Mouse (Mus musculus): Measurements from ENCODE around the gene Ptpn9. TPM values are rescaled to one million over a fixed set of nuclear protein-coding genes. Genes with fewer than 3 reads are reported as not detected.
"Not testable (repeated sequence)": the region's sequence is repeated elsewhere in the genome, so short reads cannot be mapped to it uniquely, and the experiment has no call there.

Gene Ptpn9
- polyA plus RNA-seq, 1 experiment, result 15.0 TPM

DNA sequence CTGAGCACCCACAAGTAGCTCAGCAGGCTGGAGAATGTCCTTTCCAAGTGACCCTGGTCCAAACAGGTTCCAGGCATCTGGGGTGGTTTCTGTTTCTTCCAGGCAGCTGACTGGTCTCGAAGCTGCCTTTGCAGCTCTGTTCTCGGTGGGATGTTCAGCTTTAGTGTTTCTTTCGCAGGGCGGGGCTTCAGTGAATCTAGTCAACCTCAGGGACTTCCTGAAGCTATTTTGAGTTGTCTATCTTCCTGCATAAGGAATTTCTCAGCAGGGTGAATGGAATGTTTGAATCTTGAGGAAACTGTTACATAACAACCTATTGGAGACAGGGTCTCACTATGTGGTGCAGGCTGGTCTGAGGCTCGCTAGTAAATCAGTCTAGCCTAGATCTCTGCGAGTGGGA is 14.5 kb upstream of the Ptpn9 start:
- peaks cover 6% of the 10 kb centered on the region; the same call in 1 of the 2 replicates for H3K36me3 ChIP-seq (ENCODE audit: control insufficient read depth, insufficient read depth, low read length)
- 96% methylated on average over 6 of the region's 6 CpGs for WGBS
- no peaks in the 10 kb centered on the region for H3K27me3 ChIP-seq (ENCODE audit: control insufficient read depth, insufficient read depth, low read length)
- no peak overlapping the region for H3K27ac ChIP-seq (ENCODE audit: control insufficient read depth, insufficient read depth, low read length)
- no peak for DNase-seq
- peaks cover 2% of the 10 kb centered on the region; the same call in 1 of the 2 replicates for H3K4me1 ChIP-seq (replicated peaks; ENCODE audit: control insufficient read depth, insufficient read depth, low read length)
- TF ChIP-seq POLR2A (IDR thresholded peaks at IDR 0.05; ENCODE audit: control insufficient read depth, extremely low read depth, insufficient read depth, low read length, poor library complexity) (no peak), CTCF (IDR thresholded peaks at IDR 0.05; ENCODE audit: borderline replicate concordance, control insufficient read depth, extremely low read depth, insufficient read depth, low read length, poor library complexity) (no peak)
- H3K4me3 ChIP-seq (ENCODE audit: control insufficient read depth, insufficient read depth, low read length), result no peak overlapping the region

DNA sequence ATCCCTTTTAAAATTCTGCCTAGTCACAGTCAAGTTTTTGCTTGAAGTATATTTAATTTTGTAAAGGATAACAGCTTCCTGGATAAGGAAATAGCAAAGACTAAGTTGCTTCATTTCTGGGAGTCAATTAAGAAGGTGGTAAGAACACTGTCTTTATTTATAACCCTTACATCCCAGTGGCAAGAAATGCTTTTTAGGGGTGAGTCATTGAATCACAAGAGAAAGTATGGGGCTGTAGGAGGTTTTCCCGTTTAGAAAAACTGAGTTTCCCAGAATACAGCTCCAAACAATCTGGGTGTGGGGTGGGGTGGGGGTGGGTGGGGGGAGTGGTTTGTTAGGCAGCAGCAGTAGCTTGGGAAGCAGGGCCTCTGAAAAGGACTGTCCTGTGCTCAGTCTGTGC is 13.2 kb upstream of the Ptpn9 start:
- no peak for DNase-seq
- no peak for TF ChIP-seq POLR2A (IDR thresholded peaks at IDR 0.05; ENCODE audit: control insufficient read depth, extremely low read depth, insufficient read depth, low read length, poor library complexity)
- TF ChIP-seq CTCF (IDR thresholded peaks at IDR 0.05; ENCODE audit: borderline replicate concordance, control insufficient read depth, extremely low read depth, insufficient read depth, low read length, poor library complexity), result no peak
- Histone ChIP-seq H3K27ac (ENCODE audit: control insufficient read depth, insufficient read depth, low read length) (no peak overlapping the region), H3K4me3 (ENCODE audit: control insufficient read depth, insufficient read depth, low read length) (no peak overlapping the region), H3K4me1 (replicated peaks; ENCODE audit: control insufficient read depth, insufficient read depth, low read length) (no peaks in the 10 kb centered on the region), H3K27me3 (ENCODE audit: control insufficient read depth, insufficient read depth, low read length) (no peaks in the 10 kb centered on the region), H3K36me3 (ENCODE audit: control insufficient read depth, insufficient read depth, low read length) (peaks cover 6% of the 10 kb centered on the region; the same call in 1 of the 2 replicates)
- WGBS, result 89% methylated on average over 1 of the region's 1 CpGs

GRCm38 (mm10) chr9:56995198-56996027 is 690 bp downstream of the Ptpn9 start:
- Histone ChIP-seq H3K4me1 (replicated peaks; ENCODE audit: control insufficient read depth, insufficient read depth, low read length) (peaks cover 6% of the 10 kb centered on the region), H3K4me3 (ENCODE audit: control insufficient read depth, insufficient read depth, low read length) (peak overlapping the region; percentile 57), H3K27me3 (ENCODE audit: control insufficient read depth, insufficient read depth, low read length) (no peaks in the 10 kb centered on the region), H3K36me3 (ENCODE audit: control insufficient read depth, insufficient read depth, low read length) (no peaks in the 10 kb centered on the region), H3K27ac (ENCODE audit: control insufficient read depth, insufficient read depth, low read length) (no peak overlapping the region)
- DNase-seq, result peak; percentile 45
- TF ChIP-seq CTCF (IDR thresholded peaks at IDR 0.05; ENCODE audit: borderline replicate concordance, control insufficient read depth, extremely low read depth, insufficient read depth, low read length, poor library complexity) (no peak), POLR2A (IDR thresholded peaks at IDR 0.05; ENCODE audit: control insufficient read depth, extremely low read depth, insufficient read depth, low read length, poor library complexity) (no peak)
- under 1% methylated on average over 76 of the region's 80 CpGs for WGBS

DNA sequence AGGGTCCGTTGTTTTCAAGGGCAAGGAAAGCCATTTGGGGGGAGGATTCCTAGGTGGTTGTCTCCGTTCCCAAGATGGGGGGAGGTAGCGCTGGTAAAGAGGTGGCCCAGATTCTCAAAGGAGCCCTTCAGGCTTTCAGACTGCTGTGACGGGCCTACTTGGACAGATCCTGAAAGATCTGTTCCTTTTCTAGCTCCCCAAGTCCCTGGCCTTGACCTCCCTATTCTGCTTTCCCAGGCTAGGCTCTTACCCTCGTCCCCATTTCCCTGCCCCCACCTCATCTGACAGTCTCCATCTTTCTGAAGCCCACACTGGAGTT is 1.3 kb downstream of the Ptpn9 start:
- Histone ChIP-seq H3K36me3 (ENCODE audit: control insufficient read depth, insufficient read depth, low read length) (no peaks in the 10 kb centered on the region), H3K4me1 (replicated peaks; ENCODE audit: control insufficient read depth, insufficient read depth, low read length) (peaks cover 6% of the 10 kb centered on the region), H3K4me3 (ENCODE audit: control insufficient read depth, insufficient read depth, low read length) (peak overlapping the region; percentile 57), H3K27ac (ENCODE audit: control insufficient read depth, insufficient read depth, low read length) (no peak overlapping the region), H3K27me3 (ENCODE audit: control insufficient read depth, insufficient read depth, low read length) (no peaks in the 10 kb centered on the region)
- no peak for DNase-seq
- WGBS, result 8% methylated on average over 5 of the region's 5 CpGs
- TF ChIP-seq CTCF (IDR thresholded peaks at IDR 0.05; ENCODE audit: borderline replicate concordance, control insufficient read depth, extremely low read depth, insufficient read depth, low read length, poor library complexity) (no peak), POLR2A (IDR thresholded peaks at IDR 0.05; ENCODE audit: control insufficient read depth, extremely low read depth, insufficient read depth, low read length, poor library complexity) (no peak)

DNA sequence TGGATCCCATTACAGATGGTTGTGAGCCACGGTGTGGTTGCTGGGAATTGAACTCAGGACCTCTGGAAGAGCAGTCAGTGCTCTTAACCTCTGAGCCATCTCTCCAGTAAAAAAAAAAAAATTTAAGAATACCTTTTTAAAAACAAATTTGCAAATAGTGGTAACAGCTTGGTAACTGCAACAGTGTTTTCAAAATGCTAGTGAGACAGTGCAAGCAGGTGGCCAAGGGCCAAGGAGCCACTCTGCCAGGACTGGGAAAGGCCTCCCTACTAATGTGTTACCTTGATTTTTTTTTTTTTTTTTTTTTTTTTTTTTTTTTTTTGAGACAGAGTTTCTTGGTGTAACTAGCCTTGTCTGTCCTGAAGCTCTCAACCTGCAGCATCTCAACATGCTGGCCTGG is 2.5 kb downstream of the Ptpn9 start:
- H3K4me3 ChIP-seq (ENCODE audit: control insufficient read depth, insufficient read depth, low read length); H3K4me1 ChIP-seq (replicated peaks; ENCODE audit: control insufficient read depth, insufficient read depth, low read length); H3K36me3 ChIP-seq (ENCODE audit: control insufficient read depth, insufficient read depth, low read length); DNase-seq; H3K27ac ChIP-seq (ENCODE audit: control insufficient read depth, insufficient read depth, low read length); H3K27me3 ChIP-seq (ENCODE audit: control insufficient read depth, insufficient read depth, low read length): not testable (repeated sequence)
- WGBS, result 94% methylated on average over 1 of the region's 1 CpGs

DNA sequence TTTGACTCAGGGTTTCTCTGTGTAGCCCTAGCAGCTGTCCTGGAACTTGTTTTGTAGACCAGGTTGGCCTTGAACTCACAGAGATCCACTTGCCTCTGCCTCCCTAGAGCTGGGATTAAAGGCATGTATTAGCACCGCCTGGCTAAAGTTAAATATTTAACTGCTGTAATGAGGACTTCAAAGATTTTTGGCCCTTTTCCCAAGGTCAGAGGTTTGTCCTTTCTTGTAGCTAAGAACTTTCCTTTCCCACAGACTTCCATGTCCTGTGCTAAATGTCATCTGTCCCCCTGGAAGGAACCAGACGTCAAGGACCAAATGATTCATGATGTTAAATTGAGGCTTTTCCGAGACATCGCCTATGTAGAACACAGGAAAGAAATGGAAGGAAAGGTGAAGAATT is 8.3 kb downstream of the Ptpn9 start:
- DNase-seq, result no peak
- TF ChIP-seq CTCF (IDR thresholded peaks at IDR 0.05; ENCODE audit: borderline replicate concordance, control insufficient read depth, extremely low read depth, insufficient read depth, low read length, poor library complexity) (no peak), POLR2A (IDR thresholded peaks at IDR 0.05; ENCODE audit: control insufficient read depth, extremely low read depth, insufficient read depth, low read length, poor library complexity) (no peak)
- Histone ChIP-seq H3K36me3 (ENCODE audit: control insufficient read depth, insufficient read depth, low read length) (no peaks in the 10 kb centered on the region), H3K27ac (ENCODE audit: control insufficient read depth, insufficient read depth, low read length) (no peak overlapping the region), H3K4me1 (replicated peaks; ENCODE audit: control insufficient read depth, insufficient read depth, low read length) (no peaks in the 10 kb centered on the region), H3K4me3 (ENCODE audit: control insufficient read depth, insufficient read depth, low read length) (no peak overlapping the region), H3K27me3 (ENCODE audit: control insufficient read depth, insufficient read depth, low read length) (no peaks in the 10 kb centered on the region)
- 93% methylated on average over 4 of the region's 4 CpGs for WGBS

GRCm38 (mm10) chr9:57012393-57012792 is 17.7 kb downstream of the Ptpn9 start:
- no peaks in the 10 kb centered on the region for H3K4me1 ChIP-seq (replicated peaks; ENCODE audit: control insufficient read depth, insufficient read depth, low read length)
- no peaks in the 10 kb centered on the region for H3K36me3 ChIP-seq (ENCODE audit: control insufficient read depth, insufficient read depth, low read length)
- H3K27me3 ChIP-seq (ENCODE audit: control insufficient read depth, insufficient read depth, low read length), result no peaks in the 10 kb centered on the region
- whole genome bisulfite sequencing, result 92% methylated on average over 1 of the region's 1 CpGs
- DNase-seq, result no peak
- no peak for TF ChIP-seq CTCF (IDR thresholded peaks at IDR 0.05; ENCODE audit: borderline replicate concordance, control insufficient read depth, extremely low read depth, insufficient read depth, low read length, poor library complexity)
- no peak for TF ChIP-seq POLR2A (IDR thresholded peaks at IDR 0.05; ENCODE audit: control insufficient read depth, extremely low read depth, insufficient read depth, low read length, poor library complexity)
- no peak overlapping the region for H3K27ac ChIP-seq (ENCODE audit: control insufficient read depth, insufficient read depth, low read length)
- no peak overlapping the region for H3K4me3 ChIP-seq (ENCODE audit: control insufficient read depth, insufficient read depth, low read length)

Measured in thymus, adult 2 months (tissue).